Mouse (Mus musculus): ENCODE results near the gene Zfp936. TPM values are rescaled to one million over a fixed set of nuclear protein-coding genes. Genes with fewer than 3 reads are reported as not detected.
"Not testable (repeated sequence)": the region's sequence is repeated elsewhere in the genome, so short reads cannot be mapped to it uniquely, and the experiment has no call there.

Zfp936 gene
- not detected in 2 replicates for polyA plus RNA-seq (2016; fragmentation: Nextera tagmentation; extraction: Ambion mirVana)

GRCm38 (mm10) chr7:43113929-43114328 is at the start of gene Zfp936:
Gene Zfp936, plus strand, starts transcription at chr7:43114229.
- H3K27me3 ChIP-seq; H3K9ac ChIP-seq (replicated peaks): not testable (repeated sequence)

DNA sequence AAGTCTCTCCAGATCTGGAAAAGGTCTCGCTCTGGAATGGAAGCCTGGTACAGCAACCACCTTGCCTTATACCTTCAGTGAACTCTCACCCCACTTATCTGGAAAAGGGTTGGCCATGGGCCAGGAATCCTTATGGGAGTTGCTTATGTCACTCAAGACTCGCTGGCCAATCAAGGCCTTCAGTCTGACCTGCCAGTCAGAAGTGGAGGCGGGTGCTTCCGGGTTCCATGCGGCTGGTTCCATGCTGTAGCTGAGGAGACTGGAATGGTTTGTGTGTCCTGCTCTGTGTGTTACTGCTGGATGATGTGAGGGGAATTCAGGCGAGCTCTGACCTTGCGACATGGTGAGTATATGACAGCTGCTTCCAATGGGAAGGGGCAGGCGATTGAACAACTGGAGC is 36.2 kb upstream of the Zfp936 start:
- H3K9me3 ChIP-seq, result peaks cover 25% of the 10 kb centered on the region
- no peak overlapping the region for H3K4me3 ChIP-seq
- H3K27ac ChIP-seq (replicated peaks), result no peak overlapping the region
- no peaks in the 10 kb centered on the region for H3K36me3 ChIP-seq
- no peak overlapping the region for H3K4me2 ChIP-seq (replicated peaks)
- no peaks in the 10 kb centered on the region for H3K27me3 ChIP-seq
- no peak overlapping the region for H3K9ac ChIP-seq (replicated peaks)
- WGBS, result 90% methylated on average over 8 of the region's 8 CpGs
- ATAC-seq (ENCODE audit: low FRiP score, low read depth), result no peak
- no peaks in the 10 kb centered on the region for H3K4me1 ChIP-seq

More at GRCm38 (mm10) chr7:43113929-43114328, at the start of gene Zfp936:
- H3K4me1 ChIP-seq; H3K4me3 ChIP-seq; H3K36me3 ChIP-seq; ATAC-seq (ENCODE audit: low FRiP score, low read depth); H3K27ac ChIP-seq (replicated peaks); H3K4me2 ChIP-seq (replicated peaks): not testable (repeated sequence)
- peaks cover 30% of the 10 kb centered on the region for H3K9me3 ChIP-seq
- 80% methylated on average over 10 of the region's 10 CpGs for WGBS

- H3K27ac ChIP-seq (replicated peaks); H3K27me3 ChIP-seq; ATAC-seq (ENCODE audit: low FRiP score, low read depth); H3K4me3 ChIP-seq; H3K9ac ChIP-seq (replicated peaks); H3K4me2 ChIP-seq (replicated peaks); H3K4me1 ChIP-seq; H3K36me3 ChIP-seq: not testable (repeated sequence)
- 92% methylated on average over 15 of the region's 15 CpGs for WGBS
- H3K9me3 ChIP-seq, result peaks cover 58% of the 10 kb centered on the region
Observed at GRCm38 (mm10) chr7:43128691-43129090, 14.7 kb downstream of the Zfp936 start.

DNA sequence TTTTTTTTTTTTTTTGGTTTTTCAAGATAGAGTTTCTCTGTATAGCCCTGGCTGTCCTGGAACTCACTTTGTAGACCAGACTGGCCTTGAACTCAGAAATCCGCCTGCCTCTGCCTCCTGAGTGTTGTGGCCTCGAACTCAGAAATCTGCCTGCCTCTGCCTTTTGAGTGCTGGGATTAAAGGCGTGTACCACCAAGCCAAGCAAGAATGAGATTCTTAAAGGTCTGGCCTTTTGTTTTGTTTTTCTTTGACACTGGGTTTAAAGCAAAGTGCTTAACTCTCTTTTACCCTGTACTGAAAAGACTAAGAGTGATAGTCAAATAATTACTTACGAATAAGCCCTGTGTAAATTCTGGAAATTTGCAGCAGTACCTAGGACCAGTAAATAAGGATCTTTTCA is 50.1 kb downstream of the Zfp936 start:
- not testable (repeated sequence) for H3K9ac ChIP-seq (replicated peaks); H3K4me2 ChIP-seq (replicated peaks); H3K4me3 ChIP-seq; H3K36me3 ChIP-seq; H3K27me3 ChIP-seq; H3K27ac ChIP-seq (replicated peaks); ATAC-seq (ENCODE audit: low FRiP score, low read depth); H3K4me1 ChIP-seq
- H3K9me3 ChIP-seq, result peaks cover 66% of the 10 kb centered on the region
- 80% methylated on average over 4 of the region's 4 CpGs for WGBS

DNA sequence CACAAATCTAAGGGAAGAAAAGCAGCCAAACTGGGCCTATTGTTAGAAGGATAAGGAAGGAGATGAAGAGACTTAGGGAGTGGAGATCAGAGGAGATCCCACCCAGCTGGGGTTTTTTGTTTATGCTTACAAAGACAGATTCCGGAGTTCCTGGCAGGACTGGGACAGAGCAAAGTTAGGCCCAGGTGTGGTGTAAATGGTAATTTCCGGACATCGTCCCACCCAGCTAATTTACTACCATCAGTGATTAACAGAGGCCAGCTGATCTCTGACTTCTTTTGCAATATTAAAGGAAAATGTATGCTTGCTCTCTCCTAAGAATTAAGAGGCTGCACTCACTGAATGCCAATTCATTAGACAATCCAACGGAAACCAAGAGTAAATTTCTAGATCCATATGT is 53.1 kb downstream of the Zfp936 start:
- not testable (repeated sequence) for H3K36me3 ChIP-seq; H3K4me2 ChIP-seq (replicated peaks); H3K9ac ChIP-seq (replicated peaks); H3K4me1 ChIP-seq; H3K27ac ChIP-seq (replicated peaks); H3K4me3 ChIP-seq; ATAC-seq (ENCODE audit: low FRiP score, low read depth); H3K27me3 ChIP-seq
- 86% methylated on average over 4 of the region's 4 CpGs for WGBS
- peaks cover 66% of the 10 kb centered on the region for H3K9me3 ChIP-seq

DNA sequence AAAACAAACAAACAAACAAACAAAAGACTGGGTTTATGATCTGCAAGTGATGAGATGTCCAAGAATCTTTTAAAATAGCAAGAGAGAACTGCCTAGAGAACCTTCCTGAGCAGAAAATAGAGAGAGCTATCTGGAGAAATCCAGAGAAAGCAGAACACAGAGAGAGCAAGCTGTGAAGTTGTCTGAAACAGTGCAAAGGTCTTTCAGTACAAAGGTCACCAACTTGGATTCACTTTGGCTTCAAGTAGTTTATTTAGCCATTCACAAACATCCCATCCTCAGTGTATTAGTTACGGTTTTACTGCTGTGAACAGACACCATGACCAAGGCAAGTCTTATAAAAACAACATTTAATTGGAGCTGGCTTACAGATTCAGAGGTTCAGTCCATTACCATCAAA is 53.8 kb downstream of the Zfp936 start:
- H3K36me3 ChIP-seq; ATAC-seq (ENCODE audit: low FRiP score, low read depth); H3K4me2 ChIP-seq (replicated peaks); H3K4me3 ChIP-seq; H3K27me3 ChIP-seq; H3K27ac ChIP-seq (replicated peaks); H3K9ac ChIP-seq (replicated peaks); H3K4me1 ChIP-seq: not testable (repeated sequence)
- peaks cover 66% of the 10 kb centered on the region for H3K9me3 ChIP-seq
- WGBS, result 87% methylated on average over 1 of the region's 1 CpGs

- ATAC-seq (ENCODE audit: low FRiP score, low read depth); H3K9ac ChIP-seq (replicated peaks); H3K4me2 ChIP-seq (replicated peaks); H3K27me3 ChIP-seq; H3K36me3 ChIP-seq; H3K4me1 ChIP-seq; H3K4me3 ChIP-seq; H3K27ac ChIP-seq (replicated peaks): not testable (repeated sequence)
- H3K9me3 ChIP-seq, result peaks cover 66% of the 10 kb centered on the region
- WGBS, result 43% methylated on average over 1 of the region's 1 CpGs
Observed at GRCm38 (mm10) chr7:43168212-43168611, 54.2 kb downstream of the Zfp936 start.

GRCm38 (mm10) chr7:43177003-43177702 is 63.1 kb downstream of the Zfp936 start:
- H3K9me3 ChIP-seq, result peaks cover 75% of the 10 kb centered on the region

DNA sequence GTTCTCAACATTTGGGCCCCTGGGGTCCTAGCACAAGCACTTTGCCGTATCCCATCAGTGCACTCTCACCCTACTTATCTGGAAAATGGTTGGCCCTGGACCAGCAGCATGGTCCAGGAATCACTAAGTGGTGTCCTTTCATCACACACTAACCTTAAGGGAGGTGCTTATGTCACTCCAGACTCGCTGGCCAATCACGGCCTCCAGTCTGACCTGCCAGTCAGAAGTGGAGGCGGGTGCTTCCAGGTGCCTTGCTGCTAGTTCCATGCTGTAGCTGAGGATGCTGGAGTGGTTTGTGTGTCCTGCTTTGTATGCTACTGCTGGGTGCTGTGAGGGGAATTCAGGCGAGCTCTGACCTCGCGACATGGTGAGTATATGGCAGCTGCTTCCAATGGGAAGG is 99.8 kb downstream of the Zfp936 start:
- ATAC-seq (ENCODE audit: low FRiP score, low read depth); H3K27me3 ChIP-seq; H3K27ac ChIP-seq (replicated peaks); H3K4me3 ChIP-seq; H3K9ac ChIP-seq (replicated peaks); H3K4me1 ChIP-seq; H3K36me3 ChIP-seq; H3K4me2 ChIP-seq (replicated peaks): not testable (repeated sequence)
- H3K9me3 ChIP-seq, result peaks cover 30% of the 10 kb centered on the region
- 89% methylated on average over 7 of the region's 7 CpGs for WGBS

More at GRCm38 (mm10) chr7:43177003-43177702, 63.1 kb downstream of the Zfp936 start:
- Histone ChIP-seq H3K4me2 (replicated peaks) (no peak overlapping the region), H3K27me3 (no peaks in the 10 kb centered on the region), H3K36me3 (no peaks in the 10 kb centered on the region), H3K9ac (replicated peaks) (no peak overlapping the region), H3K27ac (replicated peaks) (no peak overlapping the region), H3K4me3 (no peak overlapping the region), H3K4me1 (no peaks in the 10 kb centered on the region)
- ATAC-seq (ENCODE audit: low FRiP score, low read depth), result no peak
- 85% methylated on average over 14 of the region's 14 CpGs for WGBS

Small RNAs within 50 kb of the gene (microRNA-seq; reads per million reads assigned to microRNA genes)
- not detected for gene Gm22707

Other genes starting within 250 kb of the Zfp936 start
- gene Gm2381, start 247.0 kb upstream of the Zfp936 start, polyA plus RNA-seq (2016; fragmentation: Nextera tagmentation; extraction: Ambion mirVana), result not detected in 2 replicates
- not detected in 2 replicates for gene Vmn2r63, start 180.4 kb upstream of the Zfp936 start, polyA plus RNA-seq (2016; fragmentation: Nextera tagmentation; extraction: Ambion mirVana)
- not detected in 2 replicates for gene Gm9268, start 95.5 kb upstream of the Zfp936 start, polyA plus RNA-seq (2016; fragmentation: Nextera tagmentation; extraction: Ambion mirVana)
- 15.3 and 16.2 TPM in 2 replicates for gene Zfp715, start 199.1 kb downstream of the Zfp936 start, polyA plus RNA-seq (2016; fragmentation: Nextera tagmentation; extraction: Ambion mirVana)
- 0.20 and 0.27 TPM in 2 replicates for gene Siglecf, start 237.1 kb downstream of the Zfp936 start, polyA plus RNA-seq (2016; fragmentation: Nextera tagmentation; extraction: Ambion mirVana)